Mouse (Mus musculus): ENCODE measurements at regions not wholly inside any gene's neighbourhood (a gene's known extent, or its start where the extent isn't known, plus 50 kb on each side); places are given as distances from the start of the nearest gene placed in this dataset.

DNA sequence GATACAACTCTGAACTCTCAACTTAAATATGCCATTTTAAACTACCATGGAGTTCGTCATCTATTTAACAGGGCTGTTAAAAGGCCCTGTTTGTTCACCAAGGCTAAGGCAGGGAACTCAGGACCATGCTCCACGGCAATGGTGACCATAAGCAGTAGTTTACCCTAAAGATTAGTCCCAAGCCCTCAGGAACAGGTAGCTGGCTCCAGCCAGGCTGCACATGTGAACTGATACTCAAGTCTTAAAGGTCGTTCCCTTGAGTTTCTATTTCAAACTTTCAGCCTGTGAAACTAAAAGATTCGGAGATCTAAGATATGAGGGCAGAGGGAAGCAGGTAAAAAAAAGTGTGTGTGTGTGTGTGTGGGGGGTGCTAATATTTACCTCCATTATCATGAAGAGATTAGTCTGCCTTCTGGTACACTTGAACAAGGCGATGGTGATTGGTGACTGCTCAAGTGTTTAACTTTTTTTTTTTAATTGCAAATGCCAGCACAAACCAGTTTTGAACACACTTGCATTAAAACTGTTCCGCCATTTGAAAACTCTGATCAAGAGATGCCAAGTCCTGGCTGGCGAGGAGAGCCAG is 215.5 kb upstream of the Foxq1 start:
- Histone ChIP-seq H3K9ac (no peak overlapping the region), H3K4me1 (0 out of 2 replicates have a peak, but pooled peaks cover 3% of the 10 kb centered on the region), H3K27ac (no peak overlapping the region), H3K9me3 (no peaks in the 10 kb centered on the region), H3K27me3 (no peaks in the 10 kb centered on the region; the same call in 1 of the 2 replicates), H3K36me3 (no peaks in the 10 kb centered on the region), H3K4me3 (no peak overlapping the region), H3K4me2 (no peak overlapping the region)
- ATAC-seq (ENCODE audit: borderline replicate concordance, extremely low read depth, low FRiP score, low TSS enrichment), result no peak
- WGBS, result 59% methylated on average over 7 of the region's 7 CpGs

DNA sequence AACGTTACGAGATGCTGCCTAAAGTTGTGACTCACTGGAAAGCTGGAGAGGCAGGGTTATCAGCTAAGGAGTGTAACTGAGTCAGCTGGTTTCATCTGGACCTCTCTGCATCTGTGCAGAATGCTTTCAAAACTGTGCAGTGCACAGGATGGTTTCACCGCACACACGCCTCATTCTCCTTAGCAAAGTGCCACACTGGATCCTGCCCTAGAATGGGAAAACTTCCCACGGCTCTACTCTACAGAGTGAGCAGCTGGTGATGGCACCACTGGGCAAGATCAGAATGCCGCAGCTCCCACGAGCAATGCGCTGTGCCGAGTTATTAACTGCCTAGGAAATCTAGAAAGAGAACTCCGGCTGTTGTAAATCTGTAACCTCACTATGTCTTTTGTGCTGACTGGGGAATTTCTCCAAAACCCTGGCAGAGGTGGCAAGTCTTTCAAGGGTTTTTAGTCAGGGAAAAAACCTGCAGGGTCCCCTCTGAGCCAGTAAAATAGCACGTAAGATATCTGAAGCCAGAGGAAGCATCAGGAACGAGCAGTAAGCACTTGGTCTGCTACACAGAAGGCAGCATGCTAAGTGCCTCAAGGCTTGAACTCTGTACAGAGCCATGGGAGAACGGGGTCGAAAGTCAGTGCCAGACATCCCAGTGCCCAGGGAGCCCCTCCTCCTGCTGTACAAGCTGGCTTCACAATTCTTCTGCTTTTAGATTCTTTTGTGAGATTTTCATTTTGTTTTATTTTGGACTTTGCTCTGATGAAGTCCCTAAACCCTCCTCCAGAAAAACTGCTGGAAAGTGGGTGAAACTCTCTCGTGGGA is 214.4 kb upstream of the Foxq1 start:
- Histone ChIP-seq H3K36me3 (no peaks in the 10 kb centered on the region), H3K4me1 (0 out of 2 replicates have a peak, but pooled peaks cover 6% of the 10 kb centered on the region), H3K4me2 (no peak overlapping the region), H3K4me3 (no peak overlapping the region), H3K27me3 (no peaks in the 10 kb centered on the region; the same call in 1 of the 2 replicates), H3K9me3 (no peaks in the 10 kb centered on the region), H3K27ac (no peak overlapping the region), H3K9ac (no peak overlapping the region)
- 68% methylated on average over 15 of the region's 15 CpGs for WGBS
- ATAC-seq (ENCODE audit: borderline replicate concordance, extremely low read depth, low FRiP score, low TSS enrichment), result no peak

DNA sequence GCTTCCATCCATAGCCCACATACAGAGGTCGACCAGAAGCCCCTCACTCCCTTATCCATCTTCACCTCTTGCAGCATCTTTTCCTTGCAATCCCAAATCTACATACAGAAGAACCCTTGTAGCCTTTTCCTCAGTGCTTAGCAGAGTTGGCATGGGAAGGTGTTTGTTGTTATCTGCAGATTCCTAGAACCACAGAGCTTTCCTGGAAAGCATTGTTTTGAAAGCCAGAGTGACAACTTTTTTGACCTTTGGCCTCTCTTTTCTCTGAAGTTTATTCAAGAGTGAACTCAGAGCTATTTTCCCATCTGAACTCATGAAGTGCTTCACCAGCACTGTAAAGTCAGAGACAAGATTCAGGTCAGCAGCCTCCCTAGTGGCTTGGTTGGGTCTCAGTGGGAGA is 209.7 kb upstream of the Foxq1 start:
- ATAC-seq (ENCODE audit: borderline replicate concordance, extremely low read depth, low FRiP score, low TSS enrichment), result no peak
- H3K9ac ChIP-seq, result no peak overlapping the region
- WGBS, result 55% methylated on average over 1 of the region's 1 CpGs
- no peak overlapping the region for H3K27ac ChIP-seq
- 0 out of 2 replicates have a peak, but pooled peaks cover 6% of the 10 kb centered on the region for H3K4me1 ChIP-seq
- no peaks in the 10 kb centered on the region for H3K9me3 ChIP-seq
- H3K27me3 ChIP-seq, result no peaks in the 10 kb centered on the region
- no peak overlapping the region for H3K4me3 ChIP-seq
- no peaks in the 10 kb centered on the region for H3K36me3 ChIP-seq
- H3K4me2 ChIP-seq, result no peak overlapping the region

DNA sequence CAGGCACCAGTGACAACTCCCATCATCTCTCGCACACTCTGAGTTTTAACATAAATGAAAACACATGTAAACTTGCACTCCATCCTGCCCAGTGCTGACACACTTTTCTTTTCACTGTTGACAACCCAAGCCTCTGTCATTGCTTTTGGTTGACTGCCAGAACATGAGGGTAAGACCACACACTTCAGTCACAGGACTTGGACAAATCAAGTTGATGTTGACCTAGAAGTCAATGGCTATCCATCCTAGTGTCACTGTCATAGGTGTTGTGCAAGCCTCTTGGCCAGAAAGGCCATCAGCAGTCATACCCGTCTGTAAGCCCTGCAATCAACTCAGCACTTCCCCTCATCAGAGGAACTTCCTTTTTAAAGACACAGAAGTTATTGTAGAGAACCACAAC is 208.9 kb upstream of the Foxq1 start:
- H3K9ac ChIP-seq, result no peak overlapping the region
- no peaks in the 10 kb centered on the region for H3K36me3 ChIP-seq
- 0 out of 2 replicates have a peak, but pooled peaks cover 3% of the 10 kb centered on the region for H3K4me1 ChIP-seq
- H3K27ac ChIP-seq, result no peak overlapping the region
- H3K4me3 ChIP-seq, result no peak overlapping the region
- H3K27me3 ChIP-seq, result no peaks in the 10 kb centered on the region
- peak; percentile 60; the same call in 1 of the 2 replicates for ATAC-seq (ENCODE audit: borderline replicate concordance, extremely low read depth, low FRiP score, low TSS enrichment)
- no peak overlapping the region for H3K4me2 ChIP-seq
- WGBS, result 42% methylated on average over 2 of the region's 2 CpGs
- no peaks in the 10 kb centered on the region for H3K9me3 ChIP-seq

DNA sequence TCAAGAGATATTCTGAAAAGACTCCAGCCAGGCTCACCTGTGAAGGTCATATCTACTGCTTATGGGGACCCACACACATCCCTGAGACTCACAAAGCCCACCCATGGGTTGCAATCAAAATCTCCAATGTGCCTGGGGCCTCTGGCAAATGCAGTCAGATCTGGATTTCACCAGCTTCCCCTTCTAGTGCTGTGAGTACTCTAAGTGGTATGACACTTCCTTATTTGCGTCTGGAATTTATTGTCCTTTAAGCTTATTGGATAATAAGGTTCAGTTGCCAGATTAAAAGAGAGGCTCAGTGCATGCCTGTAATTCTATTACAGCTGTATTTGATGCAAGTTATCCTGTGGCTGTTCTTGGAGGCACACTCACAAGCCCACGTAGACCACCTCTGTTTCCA is 206.3 kb upstream of the Foxq1 start:
- H3K9me3 ChIP-seq, result no peaks in the 10 kb centered on the region
- ATAC-seq (ENCODE audit: borderline replicate concordance, extremely low read depth, low FRiP score, low TSS enrichment), result no peak
- H3K4me3 ChIP-seq, result no peak overlapping the region
- no peaks in the 10 kb centered on the region for H3K36me3 ChIP-seq
- no peaks in the 10 kb centered on the region for H3K27me3 ChIP-seq
- 0 out of 2 replicates have a peak, but pooled peaks cover 3% of the 10 kb centered on the region for H3K4me1 ChIP-seq
- WGBS, result 69% methylated on average over 2 of the region's 2 CpGs
- H3K4me2 ChIP-seq, result no peak overlapping the region
- no peak overlapping the region for H3K27ac ChIP-seq
- H3K9ac ChIP-seq, result no peak overlapping the region

DNA sequence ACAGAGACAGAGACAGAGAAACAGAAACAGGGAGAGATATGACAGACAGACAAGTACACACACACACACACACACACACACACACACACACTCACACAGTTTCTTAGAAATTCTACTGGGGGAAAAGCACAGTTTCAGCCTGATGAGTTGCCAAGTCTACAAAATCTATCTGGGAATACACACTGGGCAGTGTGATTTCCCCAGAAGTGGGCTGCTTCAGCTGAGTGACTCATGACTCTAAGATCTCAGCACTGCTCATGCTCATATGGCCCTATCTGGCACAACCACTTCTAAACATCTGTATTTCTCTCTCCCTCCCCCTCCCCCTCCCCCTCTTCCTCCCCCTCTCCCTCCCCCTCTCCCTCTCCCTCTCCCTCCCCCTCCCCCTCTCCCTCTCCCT is 204.5 kb upstream of the Foxq1 start:
- Histone ChIP-seq H3K4me1 (0 out of 2 replicates have a peak, but pooled peaks cover under 1% of the 10 kb centered on the region), H3K36me3 (no peaks in the 10 kb centered on the region), H3K4me2 (no peak overlapping the region), H3K27me3 (no peaks in the 10 kb centered on the region), H3K9me3 (no peaks in the 10 kb centered on the region), H3K9ac (no peak overlapping the region), H3K27ac (no peak overlapping the region), H3K4me3 (no peak overlapping the region)
- ATAC-seq (ENCODE audit: borderline replicate concordance, extremely low read depth, low FRiP score, low TSS enrichment), result 0 out of 2 replicates have a peak, but pooled peaks have one; percentile 46

DNA sequence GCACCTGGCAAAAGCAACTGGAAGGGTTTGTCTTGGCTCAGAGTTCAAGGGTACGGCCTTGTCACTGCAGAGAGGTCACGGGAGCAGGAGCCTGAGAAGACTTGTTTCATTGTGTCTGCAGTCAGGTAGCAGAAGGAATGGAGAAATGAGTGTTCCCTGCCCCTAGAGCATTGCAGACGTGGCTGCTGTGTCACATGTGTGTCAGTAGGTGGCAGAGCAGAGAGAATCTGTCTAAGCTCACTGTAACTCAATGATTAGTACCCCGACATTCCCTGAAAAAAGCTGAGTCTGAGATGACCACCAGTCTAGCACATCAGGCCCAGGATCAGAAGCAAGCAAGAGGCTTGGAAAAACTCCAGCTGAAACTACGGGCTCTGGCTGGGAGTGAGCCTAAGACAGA is 203.1 kb upstream of the Foxq1 start:
- WGBS, result 64% methylated on average over 5 of the region's 5 CpGs
- H3K9me3 ChIP-seq, result no peaks in the 10 kb centered on the region
- no peaks in the 10 kb centered on the region for H3K27me3 ChIP-seq
- H3K4me2 ChIP-seq, result no peak overlapping the region
- H3K9ac ChIP-seq, result no peak overlapping the region
- no peak for ATAC-seq (ENCODE audit: borderline replicate concordance, extremely low read depth, low FRiP score, low TSS enrichment)
- no peak overlapping the region for H3K27ac ChIP-seq
- H3K4me1 ChIP-seq, result no peaks in the 10 kb centered on the region
- no peaks in the 10 kb centered on the region for H3K36me3 ChIP-seq
- no peak overlapping the region for H3K4me3 ChIP-seq

DNA sequence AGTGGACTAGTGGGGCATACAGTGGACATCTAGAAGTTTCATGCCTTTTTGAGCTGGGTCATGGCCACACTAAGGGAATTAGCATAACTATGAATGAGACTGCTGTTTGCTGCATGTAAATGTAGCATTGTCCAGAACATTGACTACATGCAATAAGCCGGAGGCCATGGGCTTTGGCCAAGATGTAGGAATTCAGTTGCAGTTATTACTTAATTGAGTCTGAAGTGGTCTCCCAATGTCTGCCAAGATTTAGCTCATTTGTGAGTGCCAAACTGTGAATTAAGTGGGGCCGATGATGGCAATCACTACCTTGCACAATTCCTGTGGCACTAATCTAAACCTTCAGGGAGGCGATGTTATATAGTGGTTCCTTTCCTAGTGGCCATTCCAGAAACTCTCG is 196.6 kb upstream of the Foxq1 start:
- ATAC-seq (ENCODE audit: borderline replicate concordance, extremely low read depth, low FRiP score, low TSS enrichment), result no peak
- no peak overlapping the region for H3K27ac ChIP-seq
- 87% methylated on average over 4 of the region's 4 CpGs for WGBS

DNA sequence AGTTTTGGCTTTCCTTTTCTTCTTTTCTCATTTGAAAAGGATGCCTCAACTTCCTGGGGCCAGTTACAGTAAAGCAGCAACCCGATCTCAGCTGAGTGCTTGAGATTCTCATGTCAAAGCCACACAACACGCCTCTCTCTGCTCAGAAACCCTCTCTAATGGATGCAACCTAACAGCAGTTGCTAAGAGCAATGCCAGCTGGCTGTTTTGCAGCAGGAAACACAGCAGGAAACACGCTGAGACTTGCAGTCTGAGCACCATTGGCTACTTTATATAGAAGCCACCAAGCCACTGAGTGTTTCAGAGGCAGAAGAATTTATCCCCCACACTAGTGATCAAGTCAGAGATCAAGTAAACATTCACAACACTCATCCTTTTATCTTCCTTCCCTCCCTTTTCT is 193.5 kb upstream of the Foxq1 start:
- Histone ChIP-seq H3K4me2 (no peak overlapping the region), H3K36me3 (no peaks in the 10 kb centered on the region), H3K27me3 (no peaks in the 10 kb centered on the region), H3K27ac (no peak overlapping the region), H3K4me1 (peaks cover 10% of the 10 kb centered on the region; the same call in 1 of the 2 replicates), H3K4me3 (no peak overlapping the region), H3K9me3 (no peaks in the 10 kb centered on the region), H3K9ac (no peak overlapping the region)
- 7% methylated on average over 3 of the region's 3 CpGs for WGBS
- peak; percentile 44; the same call in 1 of the 2 replicates for ATAC-seq (ENCODE audit: borderline replicate concordance, extremely low read depth, low FRiP score, low TSS enrichment)

More for the DNA sequence above, 196.6 kb upstream of the Foxq1 start:
- H3K4me3 ChIP-seq, result no peak overlapping the region
- H3K36me3 ChIP-seq, result no peaks in the 10 kb centered on the region
- peaks cover 10% of the 10 kb centered on the region; the same call in 1 of the 2 replicates for H3K4me1 ChIP-seq
- no peaks in the 10 kb centered on the region for H3K27me3 ChIP-seq
- H3K4me2 ChIP-seq, result no peak overlapping the region
- no peaks in the 10 kb centered on the region for H3K9me3 ChIP-seq
- H3K9ac ChIP-seq, result no peak overlapping the region

DNA sequence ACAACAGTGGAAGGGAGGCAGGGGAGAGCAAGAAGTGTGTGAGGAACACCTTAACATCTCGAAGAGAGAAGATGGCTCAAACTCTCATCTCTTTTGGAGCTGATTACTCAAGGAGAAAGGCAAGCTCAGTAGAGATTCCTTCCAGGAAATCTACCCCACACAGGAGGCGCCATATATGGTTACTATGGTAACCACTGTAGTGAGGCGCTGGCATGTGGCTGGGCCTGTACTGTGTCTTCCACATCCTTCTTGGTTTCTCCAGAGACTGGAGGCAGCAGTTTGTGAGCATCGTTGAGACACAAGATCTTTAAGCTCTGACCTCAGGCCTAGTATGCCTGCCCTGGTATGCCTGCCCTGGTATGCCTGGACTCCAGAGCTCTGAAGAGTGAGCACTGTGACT is 191.6 kb upstream of the Foxq1 start:
- H3K4me1 ChIP-seq, result peaks cover 10% of the 10 kb centered on the region; the same call in 1 of the 2 replicates
- H3K27me3 ChIP-seq, result no peaks in the 10 kb centered on the region
- WGBS, result 65% methylated on average over 4 of the region's 4 CpGs
- H3K27ac ChIP-seq, result no peak overlapping the region
- no peak overlapping the region for H3K4me2 ChIP-seq
- no peak for ATAC-seq (ENCODE audit: borderline replicate concordance, extremely low read depth, low FRiP score, low TSS enrichment)
- no peak overlapping the region for H3K4me3 ChIP-seq
- no peak overlapping the region for H3K9ac ChIP-seq
- H3K36me3 ChIP-seq, result no peaks in the 10 kb centered on the region
- H3K9me3 ChIP-seq, result no peaks in the 10 kb centered on the region

DNA sequence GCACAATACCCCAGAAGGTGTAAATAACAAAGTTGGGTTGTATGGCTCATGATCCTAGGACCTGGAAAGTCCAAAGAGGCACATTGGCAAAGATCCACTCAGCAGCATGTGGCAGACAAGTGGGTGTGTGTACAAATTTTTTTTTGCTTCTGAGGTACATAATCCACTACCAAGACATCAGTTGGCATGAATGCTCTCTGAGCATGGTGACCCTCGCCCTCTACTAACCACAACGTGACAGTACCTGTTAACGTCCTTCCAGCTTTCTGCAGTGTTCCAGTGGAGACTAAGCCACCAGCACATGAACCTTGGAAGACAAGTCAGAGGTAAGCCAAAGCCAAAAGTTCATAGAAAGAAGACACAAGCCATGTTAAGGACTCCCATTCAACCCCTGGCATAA is 188.7 kb upstream of the Foxq1 start:
- Histone ChIP-seq H3K4me1 (peaks cover 14% of the 10 kb centered on the region; the same call in 1 of the 2 replicates), H3K9me3 (no peaks in the 10 kb centered on the region), H3K27ac (no peak overlapping the region), H3K27me3 (no peaks in the 10 kb centered on the region), H3K4me2 (no peak overlapping the region), H3K36me3 (no peaks in the 10 kb centered on the region), H3K4me3 (no peak overlapping the region), H3K9ac (no peak overlapping the region)
- 84% methylated on average over 3 of the region's 3 CpGs for WGBS
- no peak for ATAC-seq (ENCODE audit: borderline replicate concordance, extremely low read depth, low FRiP score, low TSS enrichment)

DNA sequence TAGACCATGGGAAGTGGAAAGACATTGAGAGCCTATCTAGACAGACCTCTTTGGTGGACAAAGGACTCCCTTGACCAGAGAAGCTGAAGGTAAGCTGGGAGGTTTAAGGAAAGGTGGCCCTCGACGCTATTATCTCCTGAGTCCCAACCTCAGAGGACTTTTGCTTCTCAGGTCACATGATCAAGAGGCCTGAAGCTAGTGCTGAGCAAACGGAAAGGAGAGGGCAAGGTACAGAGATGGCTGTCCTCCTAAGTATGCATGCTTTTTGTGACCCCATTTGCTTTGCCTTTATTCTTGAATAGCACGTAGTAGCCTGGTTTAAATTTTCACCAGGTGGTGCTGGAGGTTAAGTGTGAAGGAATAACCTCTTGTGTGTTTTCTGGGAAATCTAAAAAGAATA is 186.8 kb upstream of the Foxq1 start:
- Histone ChIP-seq H3K4me2 (no peak overlapping the region), H3K9me3 (no peaks in the 10 kb centered on the region), H3K27me3 (no peaks in the 10 kb centered on the region), H3K27ac (no peak overlapping the region), H3K36me3 (no peaks in the 10 kb centered on the region), H3K4me3 (no peak overlapping the region), H3K4me1 (peaks cover 10% of the 10 kb centered on the region; the same call in 1 of the 2 replicates), H3K9ac (no peak overlapping the region)
- WGBS, result 61% methylated on average over 4 of the region's 4 CpGs
- no peak for ATAC-seq (ENCODE audit: borderline replicate concordance, extremely low read depth, low FRiP score, low TSS enrichment)

Data from lung, embryonic 15.5 days (tissue).